Mouse (Mus musculus): ENCODE data around the gene Hipk3. TPM values are rescaled to one million over a fixed set of nuclear protein-coding genes. Genes with fewer than 3 reads are reported as not detected.

Gene Hipk3
- polyA plus RNA-seq (2015; fragmentation: Illumina TruSeq; extraction: RNeasy Lipid Tissue Mini Kit (QIAGEN cat#74804); ENCODE audit: insufficient read depth, low replicate concordance), result 54.3 TPM

GRCm38 (mm10) chr2:104493951-104494800, at the start of gene Hipk3:
TSS of gene Hipk3 (minus strand) at chr2:104494446.

DNA sequence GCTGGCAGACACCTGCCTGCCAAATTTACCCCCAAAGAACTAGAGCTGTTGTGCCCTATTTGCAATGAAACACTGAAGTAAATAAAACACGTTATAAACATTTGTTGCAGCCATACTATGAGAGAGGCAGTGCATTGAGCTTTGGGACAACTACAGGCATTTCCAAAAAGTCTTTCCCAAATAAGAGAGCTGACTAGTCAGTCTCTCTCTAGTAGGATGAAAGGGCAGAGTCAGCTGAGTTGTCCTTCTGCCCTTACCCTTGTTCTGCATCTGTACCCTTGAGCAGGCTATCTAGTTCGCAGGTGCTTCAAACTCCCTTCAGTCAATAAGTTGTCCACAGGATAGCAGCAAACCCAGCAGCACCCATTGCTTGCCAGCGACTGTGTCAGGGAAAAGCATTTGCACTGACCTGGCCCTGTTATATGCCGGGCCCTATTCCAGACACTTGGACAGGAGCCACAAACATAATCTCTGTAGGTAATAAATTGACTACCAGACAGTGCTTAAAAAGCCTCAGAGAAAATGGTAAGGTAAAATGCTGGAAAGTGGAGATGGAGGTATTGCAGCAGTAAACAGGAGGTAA, 83.2 kb downstream of the Hipk3 start, which contains the start of gene D430041D05Rik:
Gene D430041D05Rik, minus strand, starts transcription at position 51 of the 583 bp plus-strand sequence.

Other genes with a start within 250 kb of the Hipk3 start
- gene D430041D05Rik, start 83.4 kb downstream of the Hipk3 start, polyA plus RNA-seq (2015; fragmentation: Illumina TruSeq; extraction: RNeasy Lipid Tissue Mini Kit (QIAGEN cat#74804); ENCODE audit: insufficient read depth, low replicate concordance), result not detected
- 65.9 TPM for gene Cstf3, start 96.1 kb upstream of the Hipk3 start, polyA plus RNA-seq (2015; fragmentation: Illumina TruSeq; extraction: RNeasy Lipid Tissue Mini Kit (QIAGEN cat#74804); ENCODE audit: insufficient read depth, low replicate concordance)
- gene Tcp11l1, start 217.7 kb upstream of the Hipk3 start, polyA plus RNA-seq (2015; fragmentation: Illumina TruSeq; extraction: RNeasy Lipid Tissue Mini Kit (QIAGEN cat#74804); ENCODE audit: insufficient read depth, low replicate concordance), result 6.9 TPM
- gene Pin1rt1, start 221.9 kb upstream of the Hipk3 start, polyA plus RNA-seq (2015; fragmentation: Illumina TruSeq; extraction: RNeasy Lipid Tissue Mini Kit (QIAGEN cat#74804); ENCODE audit: insufficient read depth, low replicate concordance), result not detected
- 5.4 TPM for gene Depdc7, start 248.4 kb upstream of the Hipk3 start, polyA plus RNA-seq (2015; fragmentation: Illumina TruSeq; extraction: RNeasy Lipid Tissue Mini Kit (QIAGEN cat#74804); ENCODE audit: insufficient read depth, low replicate concordance)